Mouse (Mus musculus): ENCODE measurements around the gene S1pr2.
A peak's percentile ranks its signal among the peaks of the same experiment; 100 is the strongest.

S1pr2 gene

DNA sequence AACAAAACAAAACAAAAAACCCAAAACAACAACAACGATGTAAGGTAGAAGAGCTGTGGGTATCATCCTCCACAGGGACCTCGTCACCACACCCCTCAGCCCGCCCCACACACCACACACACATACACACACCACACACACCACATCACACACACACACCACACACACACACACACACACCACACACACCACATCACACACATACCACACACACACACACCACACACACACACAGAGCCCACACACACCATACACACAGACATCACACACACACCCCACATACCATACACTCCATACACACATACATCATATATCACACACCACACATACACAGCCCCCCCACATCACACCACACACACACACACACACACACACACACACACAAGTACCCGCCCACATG lies 15.0 kb upstream of the S1pr2 start:
- Histone ChIP-seq H3K36me3 (ENCODE audit: insufficient read depth, low read length) (no peaks in the 10 kb centered on the region), H3K27me3 (ENCODE audit: insufficient read depth, low read length) (no peaks in the 10 kb centered on the region), H3K4me3 (replicated peaks; ENCODE audit: low read length) (no peak overlapping the region), H3K4me1 (replicated peaks; ENCODE audit: low read depth, low read length) (peaks cover 76% of the 10 kb centered on the region), H3K9me3 (ENCODE audit: low read length) (no peaks in the 10 kb centered on the region)
- no peak for TF ChIP-seq POU5F1 (IDR thresholded peaks at IDR 0.05; ENCODE audit: borderline replicate concordance, low read length)
- no peak for TF ChIP-seq CTCF (conservative IDR thresholded peaks at IDR 0.05; ENCODE audit: low read length)
- TF ChIP-seq NANOG (IDR thresholded peaks at IDR 0.05; ENCODE audit: borderline replicate concordance, low read length), result no peak

DNA sequence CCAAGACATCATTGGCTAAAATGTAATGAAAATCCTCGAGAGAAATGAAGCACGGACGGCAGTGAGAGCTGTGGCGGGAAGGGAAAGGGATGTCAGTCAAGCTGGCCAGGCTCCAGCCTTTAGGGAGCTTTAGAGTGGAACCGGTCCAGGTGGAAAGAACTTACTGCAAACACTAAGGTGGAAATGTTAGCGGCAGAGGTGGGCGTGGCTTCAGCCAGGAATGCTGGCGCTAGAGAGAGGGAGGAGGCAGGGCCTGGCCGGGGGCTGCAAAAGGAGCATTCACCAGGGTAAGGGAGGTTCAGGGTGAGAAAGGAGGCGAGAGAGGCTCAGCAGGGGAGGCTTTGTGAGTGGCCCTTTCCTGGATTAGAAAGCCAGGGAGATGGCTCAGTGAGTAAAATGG lies 14.3 kb upstream of the S1pr2 start:
- peaks cover 6% of the 10 kb centered on the region; the same call in 1 of the 2 replicates for H3K36me3 ChIP-seq (ENCODE audit: insufficient read depth, low read length)
- H3K4me1 ChIP-seq (replicated peaks; ENCODE audit: low read depth, low read length), result peaks cover 83% of the 10 kb centered on the region
- H3K27me3 ChIP-seq (ENCODE audit: insufficient read depth, low read length), result no peaks in the 10 kb centered on the region
- H3K9me3 ChIP-seq (ENCODE audit: low read length), result no peaks in the 10 kb centered on the region
- peak overlapping the region; percentile 48; the same call in 1 of the 2 replicates for H3K4me3 ChIP-seq (replicated peaks; ENCODE audit: low read length)
- no peak for TF ChIP-seq CTCF (conservative IDR thresholded peaks at IDR 0.05; ENCODE audit: low read length)
- no peak for TF ChIP-seq NANOG (IDR thresholded peaks at IDR 0.05; ENCODE audit: borderline replicate concordance, low read length)
- TF ChIP-seq POU5F1 (IDR thresholded peaks at IDR 0.05; ENCODE audit: borderline replicate concordance, low read length), result no peak

DNA sequence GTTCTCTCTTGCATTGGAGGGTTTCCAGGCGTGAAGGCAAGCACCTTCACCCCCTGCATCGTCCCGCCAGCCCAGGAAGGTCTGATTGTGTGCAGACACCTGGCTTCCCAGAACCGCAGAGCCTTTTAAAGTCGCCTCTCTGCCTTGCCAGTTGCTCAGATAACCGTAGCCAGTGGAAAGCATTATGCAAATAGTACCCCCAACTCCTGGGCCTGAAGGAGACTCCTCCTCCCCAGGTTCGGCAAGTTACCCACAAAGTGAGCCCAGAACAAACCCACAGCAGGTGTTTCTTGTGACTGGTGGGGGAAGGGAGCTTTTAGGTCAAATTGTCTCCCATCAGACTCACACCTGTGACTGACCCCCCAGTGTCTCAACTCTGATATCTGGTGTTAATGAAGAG lies 11.4 kb upstream of the S1pr2 start:
- TF ChIP-seq POU5F1 (IDR thresholded peaks at IDR 0.05; ENCODE audit: borderline replicate concordance, low read length) (no peak; the same call in 1 of the 2 replicates), CTCF (conservative IDR thresholded peaks at IDR 0.05; ENCODE audit: low read length) (no peak)
- H3K36me3 ChIP-seq (ENCODE audit: insufficient read depth, low read length), result peaks cover 6% of the 10 kb centered on the region; the same call in 1 of the 2 replicates
- peaks cover 97% of the 10 kb centered on the region for H3K4me1 ChIP-seq (replicated peaks; ENCODE audit: low read depth, low read length)
- no peaks in the 10 kb centered on the region for H3K27me3 ChIP-seq (ENCODE audit: insufficient read depth, low read length)
- H3K4me3 ChIP-seq (replicated peaks; ENCODE audit: low read length), result peak overlapping the region; percentile 51
- H3K9me3 ChIP-seq (ENCODE audit: low read length), result no peaks in the 10 kb centered on the region

DNA sequence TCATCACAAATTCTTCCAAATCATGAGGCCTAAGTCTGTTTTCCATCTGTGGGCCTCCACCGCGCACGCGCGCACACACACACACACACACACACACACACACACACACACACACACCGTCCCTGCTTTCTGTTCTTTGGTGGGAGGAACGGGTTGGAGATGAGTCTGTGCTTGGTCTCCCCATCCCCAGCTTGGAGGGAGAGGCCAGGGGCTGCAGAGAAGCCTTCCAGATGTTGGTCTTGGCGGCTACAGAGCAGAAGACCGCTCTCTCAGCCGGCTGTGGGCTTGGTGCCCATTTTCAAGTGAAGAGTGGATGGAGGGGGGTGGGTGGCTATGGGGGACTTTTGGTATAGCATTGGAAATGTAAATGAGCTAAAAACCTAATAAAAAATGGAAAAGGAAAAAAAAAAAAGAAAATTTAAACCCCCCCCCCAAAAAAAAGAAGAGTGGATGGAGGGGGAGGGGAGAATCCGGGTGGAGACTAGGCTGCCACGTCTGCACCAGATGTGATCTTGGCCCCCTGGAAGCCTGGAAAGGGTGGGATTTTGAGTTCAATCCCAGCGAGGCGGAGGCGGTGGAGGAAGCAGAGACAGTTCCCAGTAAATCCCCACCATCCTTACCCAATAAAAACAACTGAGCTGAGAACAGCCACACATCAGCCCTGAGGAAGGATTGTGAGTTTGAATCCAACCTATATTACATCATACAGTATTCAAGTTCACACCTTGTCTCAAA lies 10.5 kb upstream of the S1pr2 start:
- H3K4me3 ChIP-seq (replicated peaks; ENCODE audit: low read length), result peak overlapping the region; percentile 51; the same call in 1 of the 2 replicates
- H3K4me1 ChIP-seq (replicated peaks; ENCODE audit: low read depth, low read length), result peaks cover 97% of the 10 kb centered on the region
- peaks cover 6% of the 10 kb centered on the region; the same call in 1 of the 2 replicates for H3K36me3 ChIP-seq (ENCODE audit: insufficient read depth, low read length)
- TF ChIP-seq CTCF (conservative IDR thresholded peaks at IDR 0.05; ENCODE audit: low read length) (no peak), NANOG (IDR thresholded peaks at IDR 0.05; ENCODE audit: borderline replicate concordance, low read length) (no peak), POU5F1 (IDR thresholded peaks at IDR 0.05; ENCODE audit: borderline replicate concordance, low read length) (no peak)
- H3K27me3 ChIP-seq (ENCODE audit: insufficient read depth, low read length), result no peaks in the 10 kb centered on the region
- H3K9me3 ChIP-seq (ENCODE audit: low read length), result no peaks in the 10 kb centered on the region

DNA sequence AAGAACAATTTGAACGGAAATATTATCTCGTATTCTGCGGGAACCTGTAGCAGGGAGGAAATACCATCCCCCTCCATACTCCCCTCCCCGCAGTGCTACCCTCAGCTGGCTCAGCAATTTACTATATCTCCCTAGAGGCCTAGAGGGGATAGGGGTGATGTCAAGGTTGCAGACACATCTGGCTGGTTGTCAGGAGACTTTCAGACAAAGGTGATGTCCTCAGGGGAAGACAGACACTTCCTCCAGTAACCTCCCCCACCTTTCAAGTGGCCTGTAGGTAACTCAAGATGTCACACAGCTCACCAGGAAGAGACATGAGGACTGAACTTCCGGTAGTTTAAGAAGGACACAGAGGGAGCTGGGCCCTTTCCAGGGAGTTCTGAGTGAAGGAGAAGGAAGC lies 6.6 kb upstream of the S1pr2 start:
- Histone ChIP-seq H3K4me3 (replicated peaks; ENCODE audit: low read length) (peak overlapping the region; percentile 67), H3K36me3 (ENCODE audit: insufficient read depth, low read length) (peaks cover 6% of the 10 kb centered on the region; the same call in 1 of the 2 replicates), H3K27me3 (ENCODE audit: insufficient read depth, low read length) (no peaks in the 10 kb centered on the region), H3K4me1 (replicated peaks; ENCODE audit: low read depth, low read length) (peaks cover 97% of the 10 kb centered on the region), H3K9me3 (ENCODE audit: low read length) (no peaks in the 10 kb centered on the region)
- TF ChIP-seq CTCF (conservative IDR thresholded peaks at IDR 0.05; ENCODE audit: low read length) (no peak), NANOG (IDR thresholded peaks at IDR 0.05; ENCODE audit: borderline replicate concordance, low read length) (0 out of 2 replicates have a peak, but pooled peaks have one; percentile 14)

DNA sequence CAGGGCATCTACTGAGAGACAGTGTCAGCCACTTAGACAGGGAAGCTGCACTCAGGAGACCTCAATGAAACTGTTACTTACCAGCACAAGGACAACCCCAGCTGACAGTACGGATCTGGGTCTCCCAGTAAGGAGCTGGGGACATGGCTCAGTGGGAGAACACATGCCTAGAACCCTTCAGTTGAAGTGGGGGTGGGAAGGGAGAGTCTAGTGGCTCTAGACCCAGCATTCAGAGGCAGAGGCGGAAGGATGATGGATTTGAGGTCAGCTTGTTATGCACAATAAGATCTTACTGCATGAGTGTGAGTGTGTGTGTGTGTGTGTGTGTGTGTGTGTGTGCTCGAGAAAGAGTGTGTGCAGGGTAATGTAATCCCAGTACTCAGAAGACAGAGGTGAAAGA lies 5.6 kb upstream of the S1pr2 start:
- Histone ChIP-seq H3K27me3 (ENCODE audit: insufficient read depth, low read length) (no peaks in the 10 kb centered on the region), H3K4me3 (replicated peaks; ENCODE audit: low read length) (no peak overlapping the region), H3K4me1 (replicated peaks; ENCODE audit: low read depth, low read length) (peaks cover 97% of the 10 kb centered on the region), H3K9me3 (ENCODE audit: low read length) (no peaks in the 10 kb centered on the region), H3K36me3 (ENCODE audit: insufficient read depth, low read length) (peaks cover 6% of the 10 kb centered on the region; the same call in 1 of the 2 replicates)
- TF ChIP-seq NANOG (IDR thresholded peaks at IDR 0.05; ENCODE audit: borderline replicate concordance, low read length) (no peak), CTCF (conservative IDR thresholded peaks at IDR 0.05; ENCODE audit: low read length) (no peak), POU5F1 (IDR thresholded peaks at IDR 0.05; ENCODE audit: borderline replicate concordance, low read length) (no peak)

DNA sequence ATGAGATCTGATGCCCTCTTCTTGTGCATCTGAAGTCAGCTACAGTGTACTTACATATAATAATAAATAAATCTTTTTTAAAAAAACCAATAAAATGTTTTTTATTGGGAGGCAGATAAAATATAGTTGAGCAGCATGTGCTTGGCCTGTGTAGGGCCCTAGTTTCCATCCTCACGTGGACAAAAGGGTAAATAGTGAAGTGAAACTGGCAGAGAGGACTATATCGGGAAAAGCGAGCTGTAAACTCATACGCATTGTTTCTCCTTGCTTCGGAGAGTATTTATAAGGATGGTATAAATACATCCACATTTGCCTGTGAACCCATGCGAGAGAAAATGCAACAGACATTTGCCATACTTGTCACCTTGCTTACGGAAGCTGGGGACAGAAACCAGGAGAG lies 3.2 kb upstream of the S1pr2 start:
- Histone ChIP-seq H3K36me3 (ENCODE audit: insufficient read depth, low read length) (peaks cover 5% of the 10 kb centered on the region; the same call in 1 of the 2 replicates), H3K4me3 (replicated peaks; ENCODE audit: low read length) (peak overlapping the region; percentile 94; the same call in 1 of the 2 replicates), H3K27me3 (ENCODE audit: insufficient read depth, low read length) (no peaks in the 10 kb centered on the region), H3K4me1 (replicated peaks; ENCODE audit: low read depth, low read length) (peaks cover 89% of the 10 kb centered on the region), H3K9me3 (ENCODE audit: low read length) (no peaks in the 10 kb centered on the region)
- TF ChIP-seq NANOG (IDR thresholded peaks at IDR 0.05; ENCODE audit: borderline replicate concordance, low read length), result no peak
- no peak for TF ChIP-seq POU5F1 (IDR thresholded peaks at IDR 0.05; ENCODE audit: borderline replicate concordance, low read length)
- TF ChIP-seq CTCF (conservative IDR thresholded peaks at IDR 0.05; ENCODE audit: low read length), result no peak

DNA sequence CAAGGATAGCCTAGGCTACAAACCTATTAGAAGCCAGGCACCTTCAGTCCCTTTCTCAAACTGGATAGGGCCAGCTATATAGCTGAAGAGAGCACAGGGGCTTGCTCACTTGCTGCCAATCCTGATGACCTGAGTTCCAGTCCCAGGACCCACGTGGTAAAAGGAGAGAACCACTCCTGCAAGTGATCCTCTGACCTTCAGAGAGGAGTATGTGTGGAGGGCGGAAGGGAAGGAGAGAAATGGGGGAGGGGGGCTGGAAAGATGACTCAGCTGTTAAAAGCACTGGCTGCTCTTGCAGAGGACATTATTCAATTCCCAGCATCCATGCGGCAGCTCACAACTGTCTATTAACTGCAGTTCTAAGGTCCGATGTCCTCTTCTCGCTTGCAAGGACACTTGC lies 2.6 kb upstream of the S1pr2 start:
- TF ChIP-seq CTCF (conservative IDR thresholded peaks at IDR 0.05; ENCODE audit: low read length), result no peak
- TF ChIP-seq NANOG (IDR thresholded peaks at IDR 0.05; ENCODE audit: borderline replicate concordance, low read length), result peak; percentile 58; the same call in 1 of the 2 replicates
- Histone ChIP-seq H3K9me3 (ENCODE audit: low read length) (no peaks in the 10 kb centered on the region), H3K4me3 (replicated peaks; ENCODE audit: low read length) (peak overlapping the region; percentile 94; the same call in 1 of the 2 replicates), H3K4me1 (replicated peaks; ENCODE audit: low read depth, low read length) (peaks cover 90% of the 10 kb centered on the region), H3K27me3 (ENCODE audit: insufficient read depth, low read length) (no peaks in the 10 kb centered on the region), H3K36me3 (ENCODE audit: insufficient read depth, low read length) (peaks cover 9% of the 10 kb centered on the region; the same call in 1 of the 2 replicates)
